Mouse (Mus musculus): ENCODE results near the gene Serpina3b.
"Not testable (repeated sequence)": the region's sequence is repeated elsewhere in the genome, so short reads cannot be mapped to it uniquely, and the experiment has no call there.

The Serpina3b gene

GRCm38 (mm10) chr12:104127696-104128095 is at the start of gene Serpina3b:
TSS of gene Serpina3b (plus strand) at chr12:104127996.
- DNase-seq (ENCODE audit: low read depth): no peak

GRCm38 (mm10) chr12:104090119-104090518 is 37.7 kb upstream of the Serpina3b start:
- no peak for DNase-seq (ENCODE audit: low read depth)

- DNase-seq (ENCODE audit: low read depth): no peak
Measured at GRCm38 (mm10) chr12:104091303-104091702, 36.5 kb upstream of the Serpina3b start.

GRCm38 (mm10) chr12:104100768-104101167 is 27.0 kb upstream of the Serpina3b start, which contains the start of gene Serpina5:
TSS of gene Serpina5 (plus strand) at chr12:104101113.
- DNase-seq (ENCODE audit: low read depth): no peak

- no peak for DNase-seq (ENCODE audit: low read depth)
Measured at GRCm38 (mm10) chr12:104105847-104106246, 21.9 kb upstream of the Serpina3b start.

GRCm38 (mm10) chr12:104106919-104107318 is 20.9 kb upstream of the Serpina3b start:
- DNase-seq (ENCODE audit: low read depth): no peak

- DNase-seq (ENCODE audit: low read depth): no peak
Measured at GRCm38 (mm10) chr12:104108507-104108906, 19.3 kb upstream of the Serpina3b start.

GRCm38 (mm10) chr12:104112333-104112732 is 15.5 kb upstream of the Serpina3b start, which contains the start of gene Serpina3a:
TSS of gene Serpina3a (plus strand) at chr12:104112724.
- not testable (repeated sequence) for DNase-seq (ENCODE audit: low read depth)

GRCm38 (mm10) chr12:104114921-104115579 is 12.7 kb upstream of the Serpina3b start:
- no peak for DNase-seq (ENCODE audit: low read depth)

- DNase-seq (ENCODE audit: low read depth): no peak
Measured at GRCm38 (mm10) chr12:104123097-104123496, 4.7 kb upstream of the Serpina3b start.

- no peak for DNase-seq (ENCODE audit: low read depth)
Measured at GRCm38 (mm10) chr12:104123996-104124395, 3.8 kb upstream of the Serpina3b start.

GRCm38 (mm10) chr12:104125021-104125560 is 2.7 kb upstream of the Serpina3b start:
- no peak for DNase-seq (ENCODE audit: low read depth)

GRCm38 (mm10) chr12:104131041-104131440 is 3.2 kb downstream of the Serpina3b start:
- DNase-seq (ENCODE audit: low read depth): no peak

- no peak for DNase-seq (ENCODE audit: low read depth)
Measured at GRCm38 (mm10) chr12:104138216-104138615, 10.4 kb downstream of the Serpina3b start.

- DNase-seq (ENCODE audit: low read depth): no peak
Measured at GRCm38 (mm10) chr12:104140543-104141103, 12.8 kb downstream of the Serpina3b start.

- DNase-seq (ENCODE audit: low read depth): no peak
Measured at GRCm38 (mm10) chr12:104141506-104141905, 13.7 kb downstream of the Serpina3b start.

- no peak for DNase-seq (ENCODE audit: low read depth)
Measured at GRCm38 (mm10) chr12:104142427-104142826, 14.6 kb downstream of the Serpina3b start.

- no peak for DNase-seq (ENCODE audit: low read depth)
Measured at GRCm38 (mm10) chr12:104143286-104143685, 15.5 kb downstream of the Serpina3b start.

- no peak for DNase-seq (ENCODE audit: low read depth)
Measured at GRCm38 (mm10) chr12:104145571-104145970, 17.8 kb downstream of the Serpina3b start.

GRCm38 (mm10) chr12:104151989-104152388 is 24.2 kb downstream of the Serpina3b start:
- no peak for DNase-seq (ENCODE audit: low read depth)

GRCm38 (mm10) chr12:104153041-104153645 is 25.3 kb downstream of the Serpina3b start:
- no peak for DNase-seq (ENCODE audit: low read depth)

GRCm38 (mm10) chr12:104153656-104154055 is 25.9 kb downstream of the Serpina3b start, which contains the start of gene Serpina3c:
TSS of gene Serpina3c (minus strand) at chr12:104153870.
- no peak for DNase-seq (ENCODE audit: low read depth)

GRCm38 (mm10) chr12:104174747-104175146 is 47.0 kb downstream of the Serpina3b start:
- DNase-seq (ENCODE audit: low read depth): no peak
